Mouse (Mus musculus) thymus, postnatal 10 days (tissue): ENCODE measurements around the gene Dntt.

Source experiments
- DNase-seq, 2 experiments: peaks; one replicate each; pipeline ENCODE4 v3.0.0; 2021; ENCODE audit warnings: low spot score in 2 of 2

Gene Dntt

GRCm38 (mm10) chr19:41053530-41053929, 24.5 kb downstream of the Dntt start:
- peak; percentile 62 to 83 for DNase-seq

- DNase-seq: no peak
Measured at GRCm38 (mm10) chr19:41054702-41055101, 25.6 kb downstream of the Dntt start.

GRCm38 (mm10) chr19:41071500-41071899, 42.4 kb downstream of the Dntt start:
- DNase-seq: peak; percentile 72 to 96

GRCm38 (mm10) chr19:41073746-41074455, 44.8 kb downstream of the Dntt start:
- DNase-seq: no peak

DNA sequence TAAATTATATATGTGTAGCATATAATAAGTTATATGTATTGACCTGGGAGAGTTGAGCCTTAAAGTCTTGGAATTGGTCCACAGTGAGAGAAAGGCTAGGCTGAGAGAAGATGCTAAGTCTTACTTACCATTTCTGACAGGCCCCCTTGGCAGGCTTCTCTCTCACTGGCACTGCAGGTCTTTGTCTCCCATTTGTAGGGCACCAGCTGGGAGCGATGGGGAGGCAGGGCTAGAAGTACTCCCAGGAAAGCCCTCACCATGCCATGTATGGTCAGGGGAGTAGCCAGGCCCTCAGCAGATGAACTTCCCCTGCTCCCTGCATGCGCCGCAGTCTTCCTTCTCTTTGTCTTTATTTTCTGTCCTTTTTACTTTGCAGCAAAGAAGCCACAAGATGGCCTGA, 47.8 kb downstream of the Dntt start, which contains the start of gene Opalin:
Opalin (minus strand) TSS at position 208 of the 400 bp plus-strand sequence.
- no peak for DNase-seq

- no peak for DNase-seq
Measured at GRCm38 (mm10) chr19:41081589-41081988, 52.5 kb downstream of the Dntt start.

DNA sequence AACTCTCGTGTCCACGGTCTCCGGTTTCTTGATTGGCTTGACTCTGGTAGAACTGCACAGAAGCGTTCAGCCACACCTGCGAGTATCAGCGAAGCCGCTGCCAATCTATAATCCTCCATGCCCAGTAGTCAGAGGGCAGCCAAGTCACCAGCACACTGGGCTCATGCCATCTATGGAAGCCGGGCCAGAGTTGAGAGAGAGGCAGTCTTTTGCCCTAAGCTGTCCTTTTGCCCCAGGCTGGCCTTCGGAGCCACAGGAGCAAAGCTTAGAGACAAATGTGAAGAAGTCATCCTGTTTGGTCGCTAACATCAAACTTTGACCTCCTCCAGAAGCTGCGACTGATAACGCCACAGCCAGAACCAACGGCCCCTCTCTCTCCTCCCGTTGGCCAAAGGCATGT, 54.6 kb downstream of the Dntt start:
- DNase-seq: no peak

DNA sequence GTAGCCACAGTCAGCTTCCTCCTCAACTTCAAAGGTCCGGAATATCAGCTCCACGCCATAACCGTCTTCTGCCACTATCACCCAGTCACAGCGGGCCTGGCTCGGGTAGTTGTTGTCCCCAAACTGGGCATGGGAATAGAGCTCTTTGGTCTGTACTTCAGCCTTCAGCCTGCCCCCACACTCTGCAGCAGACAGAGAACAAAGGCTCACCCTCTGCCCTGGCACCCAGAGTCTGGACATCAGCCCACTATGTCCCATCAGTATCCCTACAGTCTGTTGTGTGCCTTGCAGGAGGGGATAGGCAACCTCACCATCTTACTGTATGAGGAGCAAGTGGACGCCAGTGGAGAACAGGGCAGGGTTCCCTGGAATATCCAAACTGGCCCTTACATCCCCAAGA, 57.2 kb downstream of the Dntt start:
- DNase-seq: no peak

DNA sequence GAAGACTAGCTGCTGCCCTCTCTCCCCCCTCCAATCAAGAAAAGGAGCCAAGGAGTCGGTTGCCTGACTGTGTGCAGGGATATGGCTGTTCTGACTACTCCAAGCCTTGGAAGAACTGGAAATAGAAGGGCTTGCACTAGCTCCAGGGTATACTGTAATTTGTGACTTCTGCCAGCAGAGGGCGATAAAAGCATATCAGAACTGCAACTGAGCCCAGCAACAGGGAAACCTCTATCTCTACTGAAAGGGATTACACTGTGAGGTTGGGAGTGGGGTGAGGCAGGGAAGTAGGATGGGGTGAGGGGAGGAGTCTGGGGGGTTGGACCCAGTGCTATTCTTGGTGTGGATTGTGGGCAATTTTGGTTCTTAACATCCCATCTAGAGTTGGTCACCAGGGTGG, 57.6 kb downstream of the Dntt start:
- DNase-seq: peak; percentile 34 to 70

DNA sequence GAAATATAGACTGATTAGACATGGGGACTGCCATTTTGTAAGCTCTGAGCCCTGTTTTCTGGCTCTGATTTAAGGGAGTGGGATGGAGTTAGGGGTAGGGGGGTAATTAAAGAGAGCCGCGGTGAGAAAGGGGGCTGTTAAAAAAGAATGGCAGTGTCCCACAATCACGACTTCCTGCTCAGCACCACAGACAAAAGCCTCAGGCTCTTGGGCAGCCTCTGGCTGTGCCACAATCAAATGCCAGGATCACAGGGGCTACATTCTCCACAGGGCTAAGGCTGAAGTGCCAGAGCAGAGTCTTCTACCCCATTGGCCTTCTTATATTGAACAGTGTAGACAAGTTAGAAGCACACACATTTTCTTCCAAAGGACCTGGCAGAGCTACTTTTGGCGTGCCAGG, 58.8 kb downstream of the Dntt start:
- DNase-seq: no peak

GRCm38 (mm10) chr19:41088491-41088890, 59.4 kb downstream of the Dntt start:
- peak in 1 of 2 experiments; percentile 33 for DNase-seq

DNA sequence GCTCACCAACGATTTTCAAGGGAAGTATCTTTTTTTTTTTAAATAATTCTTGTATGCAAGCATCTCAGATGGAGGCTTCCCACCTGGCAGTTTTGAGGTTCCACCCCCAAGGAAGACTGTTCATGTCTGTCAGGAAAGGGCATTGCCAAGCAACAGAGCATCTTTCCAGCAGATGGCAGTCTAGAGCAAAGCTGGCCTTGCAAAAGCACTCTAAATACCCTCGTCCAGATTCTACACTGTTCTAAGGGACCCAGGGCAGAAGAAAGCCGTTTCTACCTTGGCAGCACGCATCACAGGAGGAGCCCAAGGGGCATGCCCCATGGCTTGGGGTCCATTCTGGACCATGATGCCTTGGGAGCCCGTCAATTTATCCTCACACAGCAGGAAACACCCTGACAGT, 60.8 kb downstream of the Dntt start:
- DNase-seq: peak in 1 of 2 experiments; percentile 67

- no peak for DNase-seq
Measured at GRCm38 (mm10) chr19:41091901-41092300, 62.8 kb downstream of the Dntt start.

DNA sequence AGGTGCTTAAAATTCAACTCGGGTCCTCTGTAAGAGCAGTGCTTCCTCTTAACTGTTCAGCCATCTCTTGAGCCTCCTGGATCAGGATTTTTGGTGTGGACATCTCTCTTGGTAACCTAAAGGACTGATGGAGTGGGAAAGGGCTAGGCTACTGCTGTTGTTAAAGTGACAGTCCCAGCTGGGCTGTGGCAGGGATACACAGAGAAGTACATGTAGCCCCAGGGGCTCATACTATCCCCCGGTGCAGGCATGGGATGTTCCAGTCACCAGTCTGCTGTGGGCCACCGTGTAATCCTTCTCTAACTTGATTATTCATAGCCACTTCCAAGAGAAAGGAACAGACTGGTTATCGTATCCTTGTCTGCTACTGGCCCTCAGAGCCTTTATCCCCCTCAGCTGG, 68.0 kb downstream of the Dntt start:
- no peak for DNase-seq

DNA sequence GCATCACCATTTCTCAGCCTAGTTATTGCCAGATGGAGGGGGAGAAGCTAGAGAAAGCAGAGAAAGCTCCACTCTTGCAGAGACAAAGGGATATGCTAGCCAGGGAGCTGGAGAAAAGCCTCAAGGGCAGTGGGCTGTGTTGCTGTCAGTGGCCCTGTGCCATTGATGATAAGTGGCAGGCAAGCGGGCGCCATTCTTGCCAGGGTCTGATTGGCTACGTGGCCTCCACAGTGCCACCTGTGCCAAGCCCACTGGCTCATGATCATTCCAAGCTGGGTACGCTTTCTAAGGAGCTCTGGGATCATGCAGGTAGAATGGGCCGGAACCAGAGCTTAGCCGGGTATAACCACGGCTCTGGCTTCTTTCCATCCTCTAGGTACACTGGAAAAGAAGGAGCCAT, 71.8 kb downstream of the Dntt start:
- no peak for DNase-seq

DNA sequence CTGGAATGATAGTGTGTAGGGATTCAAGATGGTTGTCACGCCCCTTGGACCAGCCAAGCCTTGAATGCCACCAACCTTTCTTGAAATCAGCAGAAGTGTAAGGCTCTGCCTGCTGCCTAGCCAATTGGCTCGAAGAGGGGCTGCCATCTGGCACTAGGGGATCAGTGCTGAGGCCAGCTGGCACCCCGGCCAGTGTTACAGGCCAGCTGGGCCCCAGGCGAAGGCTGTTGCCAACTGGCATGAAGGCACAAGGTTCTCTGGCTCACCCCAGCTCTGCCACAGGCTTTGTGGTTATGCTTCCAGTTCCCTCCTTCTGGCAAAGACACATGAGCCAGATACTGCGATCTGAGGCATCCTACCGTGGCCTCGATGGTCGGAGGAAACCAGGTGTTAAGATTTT, 72.3 kb downstream of the Dntt start:
- no peak for DNase-seq

DNA sequence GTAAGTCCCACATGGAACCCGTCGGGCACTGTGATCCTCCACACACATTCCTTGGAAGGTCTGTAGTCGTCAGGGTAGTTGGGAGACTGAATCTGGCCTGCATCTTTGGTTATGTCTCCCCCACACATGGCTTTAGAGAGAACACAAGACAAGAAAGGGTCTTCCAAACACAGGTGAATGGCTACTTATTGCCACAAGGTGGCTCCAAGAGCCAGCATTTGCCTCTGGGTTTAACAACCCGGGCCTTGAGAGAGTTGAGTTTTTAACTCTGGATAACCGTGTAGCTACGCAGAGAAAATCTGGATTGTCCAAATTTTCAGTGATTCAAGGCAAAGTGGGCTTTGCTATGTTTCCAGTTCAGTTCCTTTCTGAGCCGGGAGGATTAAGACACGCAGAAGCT, 75.8 kb downstream of the Dntt start:
- DNase-seq: no peak

DNA sequence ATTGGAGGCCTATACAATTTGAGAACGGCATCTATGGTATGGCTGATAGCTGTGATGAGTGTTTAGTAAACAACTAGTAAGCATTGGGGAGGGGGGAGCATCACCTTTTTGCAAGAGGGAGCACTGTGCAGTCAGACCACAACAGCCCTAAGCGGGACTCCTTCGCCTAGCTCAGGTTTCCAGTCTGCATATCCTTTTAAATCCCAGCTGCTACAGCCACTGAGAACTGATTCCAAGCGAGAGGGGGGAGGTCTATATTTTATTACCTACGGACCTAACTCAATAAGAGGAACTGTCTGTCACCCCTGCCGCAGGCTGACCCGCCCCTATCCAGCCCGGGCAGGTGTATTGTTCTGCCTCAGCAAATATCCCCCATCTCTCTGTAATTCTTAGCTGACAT, 78.5 kb downstream of the Dntt start:
- no peak for DNase-seq

DNA sequence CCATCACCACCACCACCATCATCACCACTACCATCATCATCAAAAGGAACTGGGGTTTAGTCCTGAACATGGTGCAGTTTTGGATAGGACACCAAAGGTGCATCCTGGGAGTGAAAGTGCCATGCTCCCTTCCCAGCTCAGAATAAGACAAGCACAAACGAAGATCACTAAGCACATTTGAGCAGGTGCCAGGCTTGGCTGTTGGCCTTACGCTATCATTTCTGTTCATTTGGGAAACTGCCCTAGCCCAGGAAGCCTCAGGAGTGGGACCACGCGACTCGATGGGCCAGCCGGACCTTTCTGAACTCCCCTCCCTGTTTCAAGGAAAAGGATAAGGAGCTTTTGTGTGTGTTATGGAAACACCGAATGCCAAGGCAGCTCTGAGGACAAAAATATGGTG, 79.6 kb downstream of the Dntt start:
- DNase-seq: no peak
